Mouse (Mus musculus) adrenal gland, adult 18-20 months (tissue): ENCODE results near the gene Ulk4. TPM values are rescaled to one million over a fixed set of nuclear protein-coding genes. Genes with fewer than 3 reads are reported as not detected.

Experiments
- DNase-seq, 2 experiments: peaks; one replicate each; pipeline ENCODE4 v3.0.0; 2021 to 2022; ENCODE audit warnings: low spot score in 2 of 2
- total RNA-seq, 2 experiments: library from RNA; stranded (reverse); gene quantifications; 1 replicate in 1 of 2; 2 replicates in 1 of 2; pipeline ENCODE4 v1.2.3; 2021

Gene Ulk4
- total RNA-seq, 2 experiments from 2014 or later: 1.2 to 2.2 TPM

- no peak for DNase-seq
These were observed 290.0 kb downstream of the Ulk4 start for GRCm38 (mm10) chr9:120986994-120987393.

GRCm38 (mm10) chr9:120986255-120986654, 290.7 kb downstream of the Ulk4 start:
- DNase-seq: no peak

GRCm38 (mm10) chr9:120985524-120985923, 291.5 kb downstream of the Ulk4 start:
- no peak for DNase-seq

DNA sequence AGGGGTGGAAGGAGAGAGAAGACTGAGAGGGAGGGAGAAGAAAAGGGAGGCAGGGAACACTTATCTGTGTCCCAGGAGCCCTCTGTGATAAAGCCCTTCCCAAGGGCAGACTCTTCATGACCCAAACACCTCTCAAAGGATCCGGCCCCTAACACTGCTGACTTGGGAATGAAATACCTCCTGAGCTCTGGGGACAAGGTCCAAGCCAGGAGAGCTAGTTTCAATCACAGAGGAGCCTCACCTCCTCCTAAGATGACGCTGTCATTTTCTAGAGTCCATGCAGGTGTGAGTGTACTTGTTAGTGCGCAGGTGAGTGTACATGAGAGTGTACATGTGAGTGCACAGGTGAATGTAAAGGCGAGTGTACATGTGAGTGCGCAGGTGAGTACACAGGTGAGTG, 292.0 kb downstream of the Ulk4 start:
- DNase-seq: no peak

GRCm38 (mm10) chr9:120984509-120984908, 292.5 kb downstream of the Ulk4 start:
- DNase-seq: no peak

- no peak for DNase-seq
These were observed 293.1 kb downstream of the Ulk4 start for GRCm38 (mm10) chr9:120983849-120984248.

DNA sequence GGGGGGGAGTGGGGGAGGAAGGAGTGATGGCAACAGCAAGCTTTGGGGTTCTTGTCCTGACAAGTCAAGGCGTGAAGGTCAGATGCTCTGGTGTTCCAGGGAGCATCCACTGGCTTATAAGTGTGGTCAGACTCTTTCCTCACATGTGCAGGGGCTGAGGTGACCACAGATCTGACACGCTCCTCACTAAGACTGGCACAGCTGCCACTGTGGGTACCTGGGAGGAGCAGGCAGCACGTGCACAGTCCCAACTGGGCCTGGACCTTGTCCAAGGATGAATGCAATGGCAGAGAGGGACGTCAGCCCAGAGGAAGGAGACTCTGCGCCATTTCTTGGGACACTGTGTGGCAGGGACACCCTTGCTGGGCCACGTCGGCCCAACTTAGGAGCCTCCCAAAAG, 295.2 kb downstream of the Ulk4 start:
- no peak for DNase-seq

DNA sequence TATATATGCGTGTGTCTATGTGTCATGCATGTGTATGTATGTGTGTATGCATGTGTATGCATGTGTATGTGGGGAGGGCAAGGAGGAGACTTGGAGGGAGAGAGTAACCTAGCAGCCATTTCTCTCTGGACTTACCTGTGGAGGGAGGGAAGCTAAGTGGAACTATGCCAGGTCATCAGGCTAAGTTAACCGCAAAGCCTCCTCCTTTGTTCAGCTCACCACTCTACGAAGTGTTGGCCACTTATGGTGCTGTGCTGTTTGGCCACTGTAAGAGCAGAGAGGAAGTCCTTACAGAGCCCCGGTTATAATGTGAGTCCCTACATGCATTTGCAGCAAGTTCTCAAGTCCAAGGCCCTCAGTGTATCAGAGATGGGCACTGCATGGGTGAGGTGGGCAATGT, 300.1 kb downstream of the Ulk4 start:
- DNase-seq: no peak

DNA sequence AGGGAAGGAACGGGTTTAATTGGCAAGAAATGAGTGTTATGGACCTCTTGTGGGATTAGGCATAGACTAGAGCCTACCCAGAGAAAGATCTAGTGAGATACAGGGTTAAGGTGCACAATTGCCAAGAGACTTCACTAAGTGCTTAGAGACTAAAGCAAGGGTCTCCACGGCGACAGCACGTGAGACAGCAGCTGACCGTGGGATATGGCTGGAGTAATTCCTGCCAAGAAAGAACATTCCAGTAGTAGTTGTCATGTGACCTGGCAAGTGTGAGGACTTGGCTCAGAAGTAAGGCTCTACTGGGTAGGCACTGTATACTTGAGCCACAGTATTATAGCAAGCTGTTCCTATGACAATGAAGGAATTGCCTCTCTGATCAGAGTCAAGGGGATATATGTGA, 300.8 kb downstream of the Ulk4 start:
- DNase-seq: no peak

DNA sequence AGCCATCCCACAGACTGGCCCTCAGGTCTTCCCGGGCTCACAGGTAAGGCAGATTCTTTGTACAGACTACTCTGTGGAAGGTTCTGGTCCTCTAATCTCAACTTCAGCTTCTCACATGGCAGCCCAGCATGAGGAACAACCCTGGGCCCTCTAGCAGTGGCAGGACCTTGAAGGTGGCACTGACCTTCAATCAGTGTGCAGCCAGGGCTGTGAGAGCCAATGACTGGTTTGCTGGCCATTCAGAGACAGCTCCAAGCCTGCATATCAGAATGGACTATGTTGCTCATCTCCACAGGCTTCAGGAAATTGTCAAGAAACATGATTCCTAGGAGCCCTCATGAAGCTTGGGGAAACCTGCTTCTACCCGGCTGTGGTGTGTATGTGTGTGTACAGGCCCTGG, 302.8 kb downstream of the Ulk4 start:
- no peak for DNase-seq

- DNase-seq: no peak
These were observed 303.9 kb downstream of the Ulk4 start for GRCm38 (mm10) chr9:120973026-120973515.

- DNase-seq: no peak
These were observed 312.0 kb downstream of the Ulk4 start for GRCm38 (mm10) chr9:120965007-120965406.

GRCm38 (mm10) chr9:120964224-120964623, 312.8 kb downstream of the Ulk4 start:
- DNase-seq: no peak

DNA sequence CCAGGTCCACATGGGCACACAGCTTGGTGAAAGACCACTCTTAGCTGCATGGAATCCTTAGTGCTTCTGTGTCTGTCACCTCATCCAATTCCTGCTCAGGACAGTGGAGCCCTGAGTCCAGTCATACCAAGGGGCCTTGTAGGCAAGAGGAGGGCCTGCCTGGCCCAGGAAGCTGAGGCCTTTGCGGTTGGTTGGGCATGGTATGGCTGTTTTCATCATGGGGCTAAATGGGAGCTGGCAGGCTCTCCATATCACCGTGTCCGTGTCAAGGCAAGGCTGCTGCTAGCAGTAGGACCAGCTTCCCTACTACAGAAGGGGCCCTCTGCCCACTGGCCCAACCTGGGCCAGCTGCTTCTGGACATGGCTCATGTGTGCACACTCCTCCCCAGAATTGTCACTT, 313.3 kb downstream of the Ulk4 start:
- no peak for DNase-seq

GRCm38 (mm10) chr9:120963104-120963503, 313.9 kb downstream of the Ulk4 start:
- DNase-seq: no peak

GRCm38 (mm10) chr9:120961969-120962700, 314.9 kb downstream of the Ulk4 start:
- DNase-seq: no peak

DNA sequence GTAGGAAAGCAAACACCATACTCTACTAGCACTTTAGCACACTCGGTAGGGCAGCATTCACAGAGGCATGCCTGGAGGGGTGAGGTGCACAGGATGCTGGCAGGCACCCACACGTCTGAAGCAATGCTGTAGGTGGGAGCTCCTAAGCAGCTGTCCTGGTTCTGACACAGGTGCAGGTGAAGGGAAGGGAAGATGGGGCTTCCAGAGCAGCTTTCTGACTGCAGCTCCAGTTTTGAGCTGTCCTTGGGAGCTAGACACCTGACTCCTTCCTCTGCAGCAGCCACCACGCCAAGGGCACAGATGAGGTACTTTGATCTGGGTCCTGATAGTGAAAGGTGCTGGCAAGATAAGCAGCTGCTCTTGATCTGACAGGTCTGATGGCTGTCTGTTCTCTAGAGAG, 315.5 kb downstream of the Ulk4 start:
- no peak for DNase-seq

- DNase-seq: no peak
These were observed 316.4 kb downstream of the Ulk4 start for GRCm38 (mm10) chr9:120960611-120961010.

- DNase-seq: no peak
These were observed 317.8 kb downstream of the Ulk4 start for GRCm38 (mm10) chr9:120959225-120959624.

DNA sequence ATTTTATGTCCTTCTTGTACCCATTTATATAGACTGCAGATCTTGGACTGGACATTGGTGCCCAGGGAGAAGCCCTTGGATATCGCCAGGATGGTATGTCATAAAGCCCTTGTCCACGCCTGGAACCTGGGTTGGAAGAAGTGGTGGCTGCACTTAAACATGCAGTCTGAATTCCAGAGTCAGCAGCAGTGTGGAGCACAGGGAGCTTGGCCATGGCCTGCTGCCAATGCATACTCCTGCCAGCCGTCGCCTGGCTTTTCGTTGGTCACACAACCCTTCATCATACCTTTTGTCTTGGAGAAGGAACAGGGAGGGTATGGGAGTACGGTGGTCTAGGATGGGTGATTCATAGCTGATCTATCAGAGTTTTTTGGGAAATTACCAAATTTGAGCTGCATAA, 318.4 kb downstream of the Ulk4 start:
- no peak for DNase-seq

- DNase-seq: no peak
These were observed 318.9 kb downstream of the Ulk4 start for GRCm38 (mm10) chr9:120958051-120958450.

DNA sequence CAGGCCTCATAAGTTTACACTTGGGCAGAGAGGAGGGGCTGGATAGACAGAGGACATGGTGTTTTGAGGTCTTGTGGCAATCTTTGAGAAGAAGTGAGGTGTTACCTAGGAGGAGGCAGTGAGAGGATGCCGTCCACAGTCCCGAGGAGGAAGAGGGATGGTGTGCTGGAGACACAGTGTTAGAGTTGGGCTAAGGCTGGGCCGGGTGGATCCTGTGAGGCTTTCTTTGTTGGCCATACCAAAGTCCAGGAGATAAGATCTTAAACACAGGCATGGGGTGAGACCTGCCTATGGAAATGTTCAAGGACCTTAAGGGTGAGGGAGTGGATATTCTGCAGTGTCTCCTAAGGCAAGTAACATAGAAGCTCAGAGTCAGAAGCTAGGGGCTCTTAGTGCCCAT, 325.1 kb downstream of the Ulk4 start:
- DNase-seq: no peak

- no peak for DNase-seq
These were observed 326.2 kb downstream of the Ulk4 start for GRCm38 (mm10) chr9:120950761-120951160.
